Mouse (Mus musculus) midbrain, embryonic 11.5 days (tissue): ENCODE measurements at regions not wholly inside any gene's neighbourhood (a gene's known extent, or its start where the extent isn't known, plus 50 kb on each side); places are given as distances from the start of the nearest gene placed in this dataset.

Experiments
- ATAC-seq: fragments of 200-750 bp; cut with Nextera tagmentation; 2 replicates; pipeline ENCODE4 v1.8.0; 2017; ENCODE audit warnings: moderate TSS enrichment, moderate library complexity; ENCODE audit not compliant: low FRiP score
- DNase-seq: peaks from one replicate; pipeline ENCODE4 v3.0.0; 2015; ENCODE audit warnings: low spot score; ENCODE audit errors: missing footprints
- H3K27ac ChIP-seq: fragments of 300-500 bp; sonication (generic); 2 replicates; pipeline ENCODE4 v1.5.1; 2014; ENCODE audit warnings: low read depth, low read length
- H3K27me3 ChIP-seq: fragments of 300-500 bp; sonication (generic); 2 replicates; pipeline ENCODE4 v1.6.1; 2014; ENCODE audit warnings: mild to moderate bottlenecking, low read length, moderate library complexity, mixed read lengths; ENCODE audit not compliant: control insufficient read depth, insufficient read depth
- H3K36me3 ChIP-seq: fragments of 300-500 bp; sonication (generic); 2 replicates; pipeline ENCODE4 v1.6.1; 2014; ENCODE audit warnings: mild to moderate bottlenecking, low read length, moderate library complexity, mixed read lengths; ENCODE audit not compliant: control insufficient read depth, insufficient read depth
- H3K4me1 ChIP-seq: fragments of 300-500 bp; sonication (generic); 2 replicates; pipeline ENCODE4 v1.6.1; 2014; ENCODE audit warnings: low read length; ENCODE audit not compliant: control insufficient read depth, insufficient read depth
- H3K4me2 ChIP-seq: fragments of 300-500 bp; sonication (generic); 2 replicates; pipeline ENCODE4 v1.6.1; 2014; ENCODE audit warnings: mild to moderate bottlenecking, moderate library complexity
- H3K4me3 ChIP-seq: fragments of 300-500 bp; sonication (generic); 2 replicates; pipeline ENCODE4 v1.5.1; 2014; ENCODE audit warnings: low read depth, low read length
- H3K9ac ChIP-seq: fragments of 300-500 bp; sonication (generic); 2 replicates; pipeline ENCODE4 v1.6.1; 2014; ENCODE audit warnings: low read length
- H3K9me3 ChIP-seq: fragments of 300-500 bp; sonication (generic); 2 replicates; pipeline ENCODE4 v1.6.1; 2016; ENCODE audit warnings: low read length; ENCODE audit not compliant: control insufficient read depth
- WGBS: fragments of 180-500 bp; shearing (Covaris S2); extraction: QIAGEN DNeasy Blood & Tissue Kit; methylation state at CpG from one replicate; pipeline ENCODE4 v1.1.7; 2014; 5-methylcytosine and 5-hydroxymethylcytosine counted together

- Histone ChIP-seq H3K9me3 (no peaks in the 10 kb centered on the region), H3K4me3 (no peak overlapping the region), H3K4me1 (no peaks in the 10 kb centered on the region), H3K9ac (no peak overlapping the region), H3K27me3 (no peaks in the 10 kb centered on the region), H3K4me2 (no peak overlapping the region), H3K36me3 (no peaks in the 10 kb centered on the region), H3K27ac (no peak overlapping the region)
- no peak for ATAC-seq
- WGBS, result 89% methylated on average over 13 of the region's 13 CpGs
- no peak for DNase-seq
These were observed 55.9 kb upstream of the Slc38a2 start for GRCm38 (mm10) chr15:96755322-96755942.

GRCm38 (mm10) chr15:96754079-96754478 lies 54.5 kb upstream of the Slc38a2 start:
- Histone ChIP-seq H3K4me1 (no peaks in the 10 kb centered on the region), H3K4me3 (no peak overlapping the region), H3K9ac (no peak overlapping the region), H3K36me3 (no peaks in the 10 kb centered on the region), H3K4me2 (no peak overlapping the region), H3K27ac (no peak overlapping the region), H3K9me3 (no peaks in the 10 kb centered on the region), H3K27me3 (no peaks in the 10 kb centered on the region)
- no peak for DNase-seq
- WGBS, result 89% methylated on average over 5 of the region's 5 CpGs
- no peak for ATAC-seq

- DNase-seq (peak; percentile 54), ATAC-seq (no peak)
- no peak overlapping the region for H3K27ac ChIP-seq
- H3K9me3 ChIP-seq, result no peaks in the 10 kb centered on the region
- H3K4me2 ChIP-seq, result no peak overlapping the region
- no peaks in the 10 kb centered on the region for H3K27me3 ChIP-seq
- H3K4me3 ChIP-seq, result no peak overlapping the region
- no peaks in the 10 kb centered on the region for H3K36me3 ChIP-seq
- no peaks in the 10 kb centered on the region for H3K4me1 ChIP-seq
- 96% methylated on average over 8 of the region's 8 CpGs for WGBS
- H3K9ac ChIP-seq, result no peak overlapping the region
These were observed 53.2 kb upstream of the Slc38a2 start for GRCm38 (mm10) chr15:96752719-96753118.

GRCm38 (mm10) chr15:96752062-96752358 lies 52.5 kb upstream of the Slc38a2 start:
- no peaks in the 10 kb centered on the region for H3K27me3 ChIP-seq
- H3K9me3 ChIP-seq, result no peaks in the 10 kb centered on the region
- no peaks in the 10 kb centered on the region for H3K4me1 ChIP-seq
- no peaks in the 10 kb centered on the region for H3K36me3 ChIP-seq
- no peak overlapping the region for H3K4me2 ChIP-seq
- WGBS, result 85% methylated on average over 3 of the region's 3 CpGs
- no peak overlapping the region for H3K9ac ChIP-seq
- H3K27ac ChIP-seq, result no peak overlapping the region
- ATAC-seq (no peak), DNase-seq (peak; percentile 26)
- no peak overlapping the region for H3K4me3 ChIP-seq

- 91% methylated on average over 13 of the region's 13 CpGs for WGBS
- H3K9me3 ChIP-seq, result no peaks in the 10 kb centered on the region
These were observed 51.9 kb upstream of the Slc38a2 start for GRCm38 (mm10) chr15:96751243-96752061.

GRCm38 (mm10) chr15:96749534-96750256 lies 50.2 kb upstream of the Slc38a2 start:
- Histone ChIP-seq H3K9me3 (no peaks in the 10 kb centered on the region), H3K4me3 (no peak overlapping the region), H3K4me2 (no peak overlapping the region), H3K4me1 (no peaks in the 10 kb centered on the region), H3K36me3 (no peaks in the 10 kb centered on the region), H3K9ac (no peak overlapping the region), H3K27ac (no peak overlapping the region), H3K27me3 (no peaks in the 10 kb centered on the region)
- ATAC-seq (no peak), DNase-seq (no peak)
- WGBS, result 84% methylated on average over 9 of the region's 9 CpGs

More at GRCm38 (mm10) chr15:96751243-96752061, 51.9 kb upstream of the Slc38a2 start:
- H3K4me1 ChIP-seq, result no peaks in the 10 kb centered on the region
- no peaks in the 10 kb centered on the region for H3K27me3 ChIP-seq
- ATAC-seq (no peak), DNase-seq (peak; percentile 53)
- no peak overlapping the region for H3K4me3 ChIP-seq
- H3K27ac ChIP-seq, result no peak overlapping the region
- no peak overlapping the region for H3K9ac ChIP-seq
- no peak overlapping the region for H3K4me2 ChIP-seq
- H3K36me3 ChIP-seq, result no peaks in the 10 kb centered on the region
